Mouse (Mus musculus): ENCODE data around the gene Spock1.

Gene Spock1

GRCm38 (mm10) chr13:57841141-57841848 lies 66.8 kb downstream of the Spock1 start:
- peaks cover 5% of the 10 kb centered on the region; the same call in 1 of the 2 replicates for H3K4me1 ChIP-seq (replicated peaks; ENCODE audit: low read depth, low read length)
- TF ChIP-seq NANOG (IDR thresholded peaks at IDR 0.05; ENCODE audit: borderline replicate concordance, low read length): no peak
- no peak for TF ChIP-seq CTCF (conservative IDR thresholded peaks at IDR 0.05; ENCODE audit: low read length)
- TF ChIP-seq POU5F1 (IDR thresholded peaks at IDR 0.05; ENCODE audit: borderline replicate concordance, low read length): no peak

GRCm38 (mm10) chr13:57837691-57838437 lies 70.3 kb downstream of the Spock1 start:
- TF ChIP-seq POU5F1 (IDR thresholded peaks at IDR 0.05; ENCODE audit: borderline replicate concordance, low read length) (no peak), NANOG (IDR thresholded peaks at IDR 0.05; ENCODE audit: borderline replicate concordance, low read length) (no peak), CTCF (conservative IDR thresholded peaks at IDR 0.05; ENCODE audit: low read length) (no peak)
- Histone ChIP-seq H3K4me3 (replicated peaks; ENCODE audit: low read length) (no peak overlapping the region), H3K4me1 (replicated peaks; ENCODE audit: low read depth, low read length) (peaks cover 5% of the 10 kb centered on the region; the same call in 1 of the 2 replicates), H3K9me3 (ENCODE audit: low read length) (peaks cover 9% of the 10 kb centered on the region), H3K27me3 (ENCODE audit: insufficient read depth, low read length) (no peaks in the 10 kb centered on the region), H3K36me3 (ENCODE audit: insufficient read depth, low read length) (no peaks in the 10 kb centered on the region)

More at GRCm38 (mm10) chr13:57841141-57841848, 66.8 kb downstream of the Spock1 start:
- no peak overlapping the region for H3K4me3 ChIP-seq (replicated peaks; ENCODE audit: low read length)
- H3K27me3 ChIP-seq (ENCODE audit: insufficient read depth, low read length): peaks cover 2% of the 10 kb centered on the region; the same call in 1 of the 2 replicates
- no peaks in the 10 kb centered on the region for H3K36me3 ChIP-seq (ENCODE audit: insufficient read depth, low read length)
- H3K9me3 ChIP-seq (ENCODE audit: low read length): no peaks in the 10 kb centered on the region; the same call in 1 of the 2 replicates

- H3K4me1 ChIP-seq (replicated peaks; ENCODE audit: low read depth, low read length): peaks cover 21% of the 10 kb centered on the region
- H3K36me3 ChIP-seq (ENCODE audit: insufficient read depth, low read length): no peaks in the 10 kb centered on the region
- TF ChIP-seq CTCF (conservative IDR thresholded peaks at IDR 0.05; ENCODE audit: low read length) (no peak), POU5F1 (IDR thresholded peaks at IDR 0.05; ENCODE audit: borderline replicate concordance, low read length) (no peak), NANOG (IDR thresholded peaks at IDR 0.05; ENCODE audit: borderline replicate concordance, low read length) (no peak)
- H3K9me3 ChIP-seq (ENCODE audit: low read length): peaks cover 9% of the 10 kb centered on the region
- H3K4me3 ChIP-seq (replicated peaks; ENCODE audit: low read length): no peak overlapping the region
- no peaks in the 10 kb centered on the region for H3K27me3 ChIP-seq (ENCODE audit: insufficient read depth, low read length)
These were observed 76.6 kb downstream of the Spock1 start for GRCm38 (mm10) chr13:57831374-57832163.

GRCm38 (mm10) chr13:57830896-57831295 lies 77.2 kb downstream of the Spock1 start:
- Histone ChIP-seq H3K36me3 (ENCODE audit: insufficient read depth, low read length) (no peaks in the 10 kb centered on the region), H3K27me3 (ENCODE audit: insufficient read depth, low read length) (no peaks in the 10 kb centered on the region), H3K9me3 (ENCODE audit: low read length) (peaks cover 9% of the 10 kb centered on the region), H3K4me3 (replicated peaks; ENCODE audit: low read length) (no peak overlapping the region), H3K4me1 (replicated peaks; ENCODE audit: low read depth, low read length) (peaks cover 21% of the 10 kb centered on the region)
- TF ChIP-seq CTCF (conservative IDR thresholded peaks at IDR 0.05; ENCODE audit: low read length): no peak
- TF ChIP-seq POU5F1 (IDR thresholded peaks at IDR 0.05; ENCODE audit: borderline replicate concordance, low read length): no peak
- TF ChIP-seq NANOG (IDR thresholded peaks at IDR 0.05; ENCODE audit: borderline replicate concordance, low read length): no peak

DNA sequence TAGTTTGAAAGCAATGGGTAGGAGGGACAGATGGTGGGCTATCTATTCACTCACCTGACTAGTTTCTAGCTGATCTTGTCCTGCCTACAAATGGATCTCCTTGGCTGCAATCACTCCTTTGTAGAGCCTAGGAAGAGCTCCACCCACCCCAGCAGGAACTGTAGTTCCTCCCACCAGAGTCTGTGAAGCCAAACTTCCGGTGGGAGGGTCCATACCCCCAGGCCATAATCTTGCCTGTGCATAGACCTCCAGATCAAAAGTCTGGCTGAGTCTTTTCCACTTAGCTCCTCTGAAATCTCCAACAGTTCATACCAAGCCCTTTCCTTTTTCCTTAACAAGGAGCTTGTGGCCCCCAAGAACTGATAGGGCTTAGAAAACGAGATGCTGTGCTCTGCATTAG lies 78.0 kb downstream of the Spock1 start:
- no peaks in the 10 kb centered on the region for H3K27me3 ChIP-seq (ENCODE audit: insufficient read depth, low read length)
- H3K4me3 ChIP-seq (replicated peaks; ENCODE audit: low read length): no peak overlapping the region
- TF ChIP-seq NANOG (IDR thresholded peaks at IDR 0.05; ENCODE audit: borderline replicate concordance, low read length): no peak
- no peak for TF ChIP-seq POU5F1 (IDR thresholded peaks at IDR 0.05; ENCODE audit: borderline replicate concordance, low read length)
- TF ChIP-seq CTCF (conservative IDR thresholded peaks at IDR 0.05; ENCODE audit: low read length): no peak
- H3K4me1 ChIP-seq (replicated peaks; ENCODE audit: low read depth, low read length): peaks cover 21% of the 10 kb centered on the region
- peaks cover 9% of the 10 kb centered on the region for H3K9me3 ChIP-seq (ENCODE audit: low read length)
- no peaks in the 10 kb centered on the region for H3K36me3 ChIP-seq (ENCODE audit: insufficient read depth, low read length)

DNA sequence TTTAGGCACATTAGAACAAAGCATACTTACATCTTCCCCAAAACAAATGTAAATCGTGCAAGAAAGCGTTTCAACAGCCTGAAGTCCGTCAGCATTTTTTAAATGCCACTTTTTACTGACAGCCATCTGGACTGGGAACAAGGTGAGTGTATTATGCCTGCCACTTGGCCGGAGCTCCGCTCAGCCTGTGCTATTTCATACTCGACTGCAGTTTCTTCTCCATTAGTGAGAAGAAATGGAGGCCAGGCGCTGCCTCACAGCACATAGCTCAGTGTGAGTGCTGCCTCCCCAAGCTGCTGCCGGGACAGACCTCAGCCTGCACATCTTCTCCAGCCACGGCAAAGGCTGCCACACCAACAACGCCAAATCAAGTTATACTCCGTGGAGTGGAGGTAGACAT lies 91.9 kb downstream of the Spock1 start:
- no peak overlapping the region for H3K4me3 ChIP-seq (replicated peaks; ENCODE audit: low read length)

GRCm38 (mm10) chr13:57812643-57813042 lies 95.5 kb downstream of the Spock1 start:
- H3K36me3 ChIP-seq (ENCODE audit: insufficient read depth, low read length): no peaks in the 10 kb centered on the region
- no peak for TF ChIP-seq CTCF (conservative IDR thresholded peaks at IDR 0.05; ENCODE audit: low read length)
- TF ChIP-seq NANOG (IDR thresholded peaks at IDR 0.05; ENCODE audit: borderline replicate concordance, low read length): no peak
- no peak for TF ChIP-seq POU5F1 (IDR thresholded peaks at IDR 0.05; ENCODE audit: borderline replicate concordance, low read length)
- no peaks in the 10 kb centered on the region for H3K4me1 ChIP-seq (replicated peaks; ENCODE audit: low read depth, low read length)
- no peak overlapping the region for H3K4me3 ChIP-seq (replicated peaks; ENCODE audit: low read length)
- H3K9me3 ChIP-seq (ENCODE audit: low read length): peaks cover 2% of the 10 kb centered on the region; the same call in 1 of the 2 replicates
- no peaks in the 10 kb centered on the region for H3K27me3 ChIP-seq (ENCODE audit: insufficient read depth, low read length)

More for the DNA sequence above, 91.9 kb downstream of the Spock1 start:
- H3K27me3 ChIP-seq (ENCODE audit: insufficient read depth, low read length): no peaks in the 10 kb centered on the region
- no peaks in the 10 kb centered on the region for H3K4me1 ChIP-seq (replicated peaks; ENCODE audit: low read depth, low read length)
- no peaks in the 10 kb centered on the region for H3K36me3 ChIP-seq (ENCODE audit: insufficient read depth, low read length)
- H3K9me3 ChIP-seq (ENCODE audit: low read length): peaks cover 8% of the 10 kb centered on the region
- TF ChIP-seq POU5F1 (IDR thresholded peaks at IDR 0.05; ENCODE audit: borderline replicate concordance, low read length) (no peak), CTCF (conservative IDR thresholded peaks at IDR 0.05; ENCODE audit: low read length) (no peak), NANOG (IDR thresholded peaks at IDR 0.05; ENCODE audit: borderline replicate concordance, low read length) (no peak)

GRCm38 (mm10) chr13:57811253-57811652 lies 96.9 kb downstream of the Spock1 start:
- H3K27me3 ChIP-seq (ENCODE audit: insufficient read depth, low read length): no peaks in the 10 kb centered on the region
- no peak for TF ChIP-seq NANOG (IDR thresholded peaks at IDR 0.05; ENCODE audit: borderline replicate concordance, low read length)
- TF ChIP-seq CTCF (conservative IDR thresholded peaks at IDR 0.05; ENCODE audit: low read length): no peak
- no peak for TF ChIP-seq POU5F1 (IDR thresholded peaks at IDR 0.05; ENCODE audit: borderline replicate concordance, low read length)

More at GRCm38 (mm10) chr13:57811253-57811652, 96.9 kb downstream of the Spock1 start:
- Histone ChIP-seq H3K4me3 (replicated peaks; ENCODE audit: low read length) (no peak overlapping the region), H3K36me3 (ENCODE audit: insufficient read depth, low read length) (no peaks in the 10 kb centered on the region), H3K4me1 (replicated peaks; ENCODE audit: low read depth, low read length) (no peaks in the 10 kb centered on the region), H3K9me3 (ENCODE audit: low read length) (no peaks in the 10 kb centered on the region)
